Mouse (Mus musculus): Measurements from ENCODE around the gene Runx2.

The Runx2 gene

DNA sequence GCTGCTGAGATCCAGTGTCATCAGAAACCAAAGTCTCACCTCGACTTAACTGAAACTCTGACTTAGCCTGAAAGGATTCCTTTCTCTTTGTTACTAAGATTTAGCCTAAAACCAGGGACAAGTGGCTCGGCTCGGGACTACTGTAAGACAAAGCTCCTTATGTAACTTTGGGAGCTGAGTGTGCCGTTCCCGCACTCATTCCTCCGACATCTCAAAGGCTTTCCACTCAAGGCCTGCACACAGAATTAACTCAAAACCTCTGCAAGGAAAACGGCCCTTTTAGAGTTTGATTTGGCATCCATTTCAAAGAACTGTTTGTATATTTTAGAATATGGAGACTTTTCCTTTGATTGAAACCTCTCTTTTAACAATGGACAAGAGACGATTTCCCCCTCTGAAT is 191.3 kb downstream of the Runx2 start:
- DNase-seq (ENCODE audit: low read depth, low spot score) = no peak

DNA sequence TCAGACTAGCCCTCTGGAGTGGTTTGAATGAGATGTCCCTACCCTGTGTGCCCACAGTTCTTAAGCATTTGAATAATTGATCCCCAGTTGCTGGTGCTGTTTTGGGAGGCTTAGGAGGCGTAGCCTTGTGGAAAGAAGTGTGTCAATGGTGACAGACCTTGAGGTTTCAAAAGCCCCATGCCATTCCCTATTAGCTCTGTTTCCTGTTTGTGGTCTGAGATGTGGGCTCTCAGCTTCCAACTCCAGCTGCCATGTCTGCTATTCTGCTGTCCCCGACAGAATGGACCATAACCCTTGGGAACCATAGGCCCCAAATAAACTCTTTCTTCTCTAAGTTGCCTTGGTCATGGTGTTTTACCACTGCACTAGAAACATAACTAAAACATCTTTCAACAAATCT is 194.1 kb downstream of the Runx2 start:
- DNase-seq (ENCODE audit: low read depth, low spot score) = no peak

DNA sequence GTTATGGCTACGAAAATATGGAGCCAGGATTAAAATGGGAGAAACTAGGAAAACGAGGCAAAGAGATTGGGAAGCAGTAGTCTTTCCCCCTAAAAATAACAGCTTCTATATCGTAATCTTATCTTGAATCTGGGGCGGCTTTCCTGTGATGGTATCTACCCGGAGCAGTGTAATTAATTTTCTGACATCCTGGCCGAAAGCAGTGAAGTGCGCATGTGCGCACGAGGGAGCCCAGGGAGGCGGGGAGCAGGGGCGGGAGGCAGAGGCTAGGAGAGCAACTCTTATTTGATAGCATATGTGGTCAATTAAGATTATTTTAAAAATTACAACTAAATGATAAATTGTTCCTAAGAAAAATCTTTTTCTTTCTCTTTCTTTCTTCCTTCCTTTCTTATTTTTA is 195.9 kb downstream of the Runx2 start:
- DNase-seq (ENCODE audit: low read depth, low spot score) = peak; percentile 34

DNA sequence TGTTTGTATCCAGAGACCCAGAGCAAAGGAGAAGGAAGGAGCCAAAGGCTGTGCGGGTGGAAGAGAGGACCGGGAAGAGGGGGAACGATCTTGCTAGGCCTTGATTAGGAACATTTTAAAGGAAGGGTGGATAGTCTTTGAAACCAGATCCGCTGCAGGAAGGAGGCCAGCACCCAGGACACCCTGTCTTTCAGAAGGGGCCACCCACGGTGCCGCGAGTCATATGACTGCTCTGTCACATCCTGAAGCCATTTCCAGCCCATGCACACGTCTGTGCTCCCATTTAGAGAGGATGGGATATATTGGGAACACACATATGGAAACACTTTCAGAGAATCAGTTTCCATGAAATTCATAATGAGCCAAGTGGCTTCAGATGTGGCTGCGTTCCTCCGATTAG is 196.4 kb downstream of the Runx2 start:
- DNase-seq (ENCODE audit: low read depth, low spot score) = no peak

DNA sequence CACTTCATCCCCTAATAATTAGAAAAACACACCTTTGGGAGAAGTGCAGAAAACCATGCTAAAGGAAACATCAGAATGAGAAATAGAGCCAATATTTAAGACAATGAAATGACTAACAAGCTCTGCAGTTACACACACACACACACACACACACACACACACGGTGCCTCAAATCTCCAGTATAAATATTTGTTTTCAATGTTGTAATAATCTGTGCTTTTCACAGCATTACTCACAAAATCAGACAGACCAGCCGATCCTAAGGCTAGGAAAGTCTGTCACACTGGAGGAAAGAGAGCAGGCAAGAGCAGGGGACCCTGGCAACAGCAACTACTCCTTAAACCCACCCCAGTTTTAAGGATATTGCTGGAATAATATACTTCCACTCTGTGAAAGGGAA is 196.9 kb downstream of the Runx2 start:
- DNase-seq (ENCODE audit: low read depth, low spot score) = no peak

DNA sequence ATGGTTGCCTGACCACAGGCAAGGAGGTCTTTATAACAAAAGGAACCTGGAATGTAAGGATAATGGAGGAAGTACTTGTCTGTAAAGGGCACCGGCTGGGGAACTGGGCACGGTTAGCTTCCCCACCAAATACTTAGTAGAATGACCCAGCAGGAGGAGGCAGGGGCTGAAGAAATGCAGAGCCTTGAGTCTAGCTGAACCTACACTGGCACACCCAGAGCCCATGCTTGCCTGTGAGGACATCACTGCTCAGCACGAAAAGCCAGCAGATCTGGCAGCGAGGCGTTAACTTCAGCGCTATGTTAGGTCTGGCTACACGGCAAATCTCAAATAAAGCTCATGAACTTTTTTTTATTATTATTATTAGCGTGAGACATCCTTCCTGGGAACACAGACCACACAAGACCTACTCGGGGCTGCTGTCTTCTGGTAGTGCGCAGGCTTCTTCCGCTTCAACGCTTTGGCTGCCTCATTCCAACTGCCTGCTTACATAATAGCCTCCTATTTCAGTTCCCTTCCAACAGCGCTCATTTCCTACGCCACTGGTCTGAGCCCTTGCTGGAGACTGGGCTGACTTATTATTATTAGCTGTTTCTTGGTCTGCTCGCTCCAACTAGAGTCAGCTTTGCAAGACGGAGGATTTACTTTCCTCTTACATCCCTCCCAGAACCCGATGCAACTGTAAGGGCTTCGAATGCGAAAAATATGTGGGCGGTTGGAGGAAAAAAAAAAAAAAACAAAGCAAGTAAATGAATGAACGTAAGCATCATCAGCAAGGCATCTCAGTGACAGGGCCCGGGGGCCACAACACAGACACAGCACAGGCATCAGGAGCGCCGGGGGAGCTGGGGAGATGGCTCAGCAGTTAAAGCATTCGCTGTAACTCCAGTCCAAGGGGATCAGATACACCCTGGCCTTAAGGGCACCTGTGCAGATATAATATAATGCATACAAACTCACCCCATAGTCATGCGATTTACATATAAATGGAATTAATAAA is 200.6 kb downstream of the Runx2 start:
- DNase-seq (ENCODE audit: low read depth, low spot score) = peak; percentile 12

DNA sequence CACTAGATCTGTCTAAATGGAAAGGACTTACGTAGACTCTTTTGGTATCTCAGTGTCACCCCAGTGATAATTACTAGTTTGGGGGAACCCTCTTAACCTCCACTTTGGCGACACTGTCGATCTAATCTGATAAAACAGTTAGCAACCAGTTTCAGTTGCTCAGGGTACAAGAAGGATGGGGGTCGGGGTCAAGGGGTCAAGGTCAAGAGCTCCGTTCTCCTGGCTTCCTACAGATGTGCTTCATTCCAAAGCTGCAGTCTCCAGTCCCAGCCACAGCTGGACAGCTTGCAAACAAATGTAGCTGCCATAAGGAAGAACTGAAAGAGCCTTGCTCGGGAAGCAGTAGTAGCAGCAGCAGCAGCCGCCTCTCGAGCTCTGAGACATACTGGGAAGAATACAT is 202.0 kb downstream of the Runx2 start:
- DNase-seq (ENCODE audit: low read depth, low spot score) = no peak

DNA sequence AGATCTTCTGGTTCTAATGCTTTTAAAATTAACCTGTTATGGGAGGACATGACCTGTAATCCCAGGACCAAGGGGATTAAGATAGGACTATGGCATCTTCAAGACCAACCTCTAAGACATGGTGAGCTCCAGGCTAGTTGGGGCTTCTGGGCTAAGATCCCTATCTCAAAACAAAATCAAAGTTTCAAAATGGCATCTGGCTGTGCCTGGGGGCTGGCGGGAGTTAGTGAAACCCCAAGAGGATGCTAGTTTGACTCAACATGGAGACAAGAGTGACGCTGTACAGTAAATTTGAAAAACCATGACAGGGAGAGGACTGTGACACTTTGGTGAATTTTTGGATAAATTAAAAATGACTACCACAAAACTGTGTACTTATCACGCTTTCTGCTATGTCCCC is 202.6 kb downstream of the Runx2 start:
- no peak for DNase-seq (ENCODE audit: low read depth, low spot score)

DNA sequence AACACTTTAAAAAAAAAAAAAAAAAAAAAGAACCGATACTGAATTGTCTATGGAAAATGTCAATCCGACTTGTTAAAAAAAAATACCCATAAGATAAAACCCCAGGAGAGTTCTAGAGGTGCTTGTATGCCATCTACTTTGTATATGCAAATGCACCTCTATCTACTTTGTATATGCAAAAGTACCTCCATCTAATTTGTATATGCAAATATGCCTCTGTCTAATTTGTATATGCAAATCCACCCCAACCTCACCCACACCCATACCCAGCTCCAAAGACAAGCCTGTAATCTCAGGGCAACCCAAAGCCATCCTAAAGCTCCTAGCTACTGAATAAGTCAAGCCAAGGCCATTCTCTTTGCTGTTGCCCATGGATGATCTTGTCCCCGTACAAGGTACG is 203.1 kb downstream of the Runx2 start:
- no peak for DNase-seq (ENCODE audit: low read depth, low spot score)

DNA sequence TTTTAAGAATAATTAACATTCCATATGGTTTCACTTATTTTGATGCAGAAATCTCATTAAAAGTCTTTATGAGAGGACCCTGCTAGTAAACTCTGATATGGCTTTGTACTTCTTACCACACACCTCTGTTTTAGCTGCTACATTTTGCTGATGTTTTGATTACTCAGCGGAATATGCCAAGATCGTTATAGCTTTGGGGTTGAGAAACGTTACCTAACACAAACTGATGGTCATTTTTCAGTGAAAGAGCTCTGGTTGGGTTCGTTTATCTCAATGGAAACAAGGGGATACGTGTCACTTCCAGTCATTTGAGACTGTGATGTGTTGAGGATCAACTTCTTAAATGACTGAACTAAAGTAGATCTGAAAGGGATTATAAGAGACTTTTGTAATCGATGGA is 203.8 kb downstream of the Runx2 start:
- DNase-seq (ENCODE audit: low read depth, low spot score) = no peak

DNA sequence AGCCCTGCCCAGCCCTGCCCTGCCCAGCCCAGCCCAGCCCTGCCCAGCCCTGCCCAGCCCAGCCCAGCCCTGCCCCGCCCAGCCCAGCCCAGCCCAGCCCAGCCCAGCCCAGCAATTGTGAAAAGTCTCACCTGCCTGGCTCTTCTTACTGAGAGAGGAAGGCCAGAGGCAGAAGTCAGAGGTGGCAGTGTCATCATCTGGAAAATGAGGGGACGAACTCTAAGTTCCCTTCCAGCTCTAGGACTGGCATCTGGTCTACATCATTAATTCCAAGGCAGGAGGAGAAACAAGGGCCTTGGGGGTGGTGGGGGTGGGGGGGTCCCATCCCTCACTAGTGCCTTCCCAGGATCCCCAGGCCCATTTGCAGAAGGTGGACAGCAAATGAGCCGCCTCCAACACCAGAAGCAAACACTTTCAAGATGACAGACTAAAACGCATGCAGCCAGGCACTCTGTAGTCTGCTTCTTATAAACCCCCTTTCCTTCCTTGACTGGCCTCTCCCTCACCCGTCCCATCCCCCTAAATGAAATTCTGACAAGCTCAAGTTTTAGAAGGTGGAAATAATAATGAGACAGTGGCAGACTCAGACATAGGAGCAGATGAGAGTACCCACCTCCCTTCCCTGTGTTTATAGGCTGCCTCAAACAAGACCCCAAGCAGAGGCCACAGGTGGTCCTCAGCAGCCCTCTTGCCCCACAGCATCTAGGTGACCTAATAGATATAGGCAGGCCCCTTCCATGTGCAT is 204.5 kb downstream of the Runx2 start:
- no peak for DNase-seq (ENCODE audit: low read depth, low spot score)

DNA sequence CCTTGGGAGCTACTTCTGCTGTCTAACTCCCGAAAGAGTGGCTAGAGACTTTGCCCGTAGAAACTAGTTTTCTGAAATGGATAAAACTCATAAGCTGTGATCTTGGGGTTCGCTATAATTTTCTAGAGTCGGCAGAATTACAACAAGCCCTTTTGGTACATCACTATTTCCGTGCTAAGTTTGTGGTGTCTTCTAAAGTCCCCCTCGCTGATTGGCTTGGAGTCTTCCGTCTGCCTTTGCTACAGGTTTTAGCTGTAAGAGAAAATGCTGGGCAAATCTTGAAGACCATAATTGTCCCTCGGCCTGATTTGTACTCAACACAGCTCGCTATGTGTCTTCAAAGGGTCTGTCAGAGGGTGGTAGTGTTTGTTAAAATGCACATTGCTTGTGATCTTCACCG is 205.2 kb downstream of the Runx2 start:
- no peak for DNase-seq (ENCODE audit: low read depth, low spot score)

DNA sequence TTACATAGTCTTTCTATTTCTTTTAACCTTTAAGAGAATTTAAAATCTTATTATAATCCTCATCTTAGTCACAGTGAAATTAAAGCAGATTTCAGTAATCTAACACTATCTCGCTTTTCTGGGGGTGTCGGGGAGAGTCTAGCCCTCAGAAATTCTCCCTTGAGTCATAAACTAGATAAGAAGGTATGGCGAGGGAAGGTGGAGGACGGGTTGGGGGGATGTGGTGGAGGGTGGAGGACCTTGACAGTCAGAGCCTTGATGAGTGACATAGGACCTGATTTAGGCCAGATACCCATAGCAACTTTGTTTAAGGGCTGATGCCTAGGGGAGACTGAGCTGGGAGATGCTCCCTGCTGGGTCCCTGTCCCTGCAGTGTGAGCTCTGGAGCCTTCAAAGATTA is 205.7 kb downstream of the Runx2 start:
- no peak for DNase-seq (ENCODE audit: low read depth, low spot score)

DNA sequence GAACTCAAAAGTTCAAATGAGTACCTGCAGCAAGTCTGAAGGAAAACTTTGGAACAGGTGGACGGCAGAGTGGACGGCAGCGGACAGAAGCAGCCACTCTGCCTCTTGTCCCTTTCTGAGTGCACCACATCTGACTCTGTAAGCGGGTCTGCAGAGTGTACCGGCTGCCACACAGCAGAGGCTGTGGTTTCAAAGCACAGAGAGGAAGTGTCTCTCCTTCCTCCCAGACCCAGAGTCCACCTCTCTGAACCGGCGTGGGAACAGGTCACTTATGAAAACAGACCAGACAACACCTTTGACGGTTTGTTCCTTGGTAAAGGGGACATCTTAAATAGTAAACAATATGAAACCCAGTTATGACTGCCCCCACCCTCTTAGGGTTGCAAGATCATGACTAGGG is 207.2 kb downstream of the Runx2 start:
- DNase-seq (ENCODE audit: low read depth, low spot score) = no peak

DNA sequence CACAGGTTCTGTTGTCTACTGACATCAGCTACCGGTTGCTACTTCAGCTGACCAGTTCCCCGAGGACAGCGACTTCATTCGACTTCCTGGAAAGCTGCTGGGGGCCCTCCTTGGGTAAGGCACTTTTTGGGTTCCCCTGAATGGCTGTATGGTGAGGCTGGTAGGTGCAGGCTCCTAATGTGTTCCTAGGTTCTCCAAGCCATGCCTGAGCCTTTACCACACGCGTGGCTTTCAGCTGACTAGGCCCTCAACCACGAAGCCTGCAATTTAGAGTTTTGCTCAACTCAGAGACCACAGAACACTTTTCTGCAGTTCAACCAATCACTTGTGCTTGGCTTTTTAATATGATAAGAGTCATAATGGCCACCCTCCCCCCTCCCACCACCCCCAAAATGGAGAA is 208.4 kb downstream of the Runx2 start:
- DNase-seq (ENCODE audit: low read depth, low spot score) = no peak

DNA sequence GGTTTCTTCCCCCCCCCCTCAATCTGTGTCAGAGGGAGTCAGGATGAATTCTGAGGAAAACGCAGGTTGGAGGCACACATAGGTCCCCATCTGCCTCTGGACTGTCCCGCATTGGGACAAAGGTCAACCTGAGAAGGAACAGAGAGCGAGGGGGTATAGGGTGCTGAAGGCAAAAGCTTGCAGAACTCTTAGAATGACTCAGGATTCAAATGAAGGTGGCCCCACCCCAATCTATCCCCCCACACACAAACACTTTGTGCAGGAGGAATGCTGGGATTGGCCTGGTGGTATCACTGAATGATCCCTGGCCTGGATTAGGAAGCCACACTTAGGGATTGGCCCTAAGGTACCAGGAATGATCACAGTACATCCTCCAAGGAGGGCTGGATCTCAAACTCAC is 208.8 kb downstream of the Runx2 start:
- no peak for DNase-seq (ENCODE audit: low read depth, low spot score)

DNA sequence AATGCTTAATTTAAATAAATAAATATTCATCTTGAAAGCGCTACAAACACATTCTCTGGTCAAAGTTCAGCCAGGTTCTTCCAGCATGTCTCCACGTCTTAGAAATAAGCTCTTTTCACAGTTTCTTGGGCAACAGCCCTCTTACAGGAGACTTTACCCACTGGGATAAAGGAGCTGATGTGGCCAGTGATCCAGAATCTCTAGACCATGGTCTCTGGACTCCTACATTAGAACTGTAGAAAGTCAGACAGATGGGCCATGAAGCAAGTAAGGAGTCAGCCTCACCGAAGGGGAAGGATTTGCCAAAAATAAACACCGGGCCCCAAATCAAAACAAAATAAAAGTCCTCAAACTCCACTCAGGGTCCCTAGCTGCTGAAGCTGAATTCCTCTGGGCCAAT is 211.4 kb downstream of the Runx2 start:
- DNase-seq (ENCODE audit: low read depth, low spot score) = no peak

DNA sequence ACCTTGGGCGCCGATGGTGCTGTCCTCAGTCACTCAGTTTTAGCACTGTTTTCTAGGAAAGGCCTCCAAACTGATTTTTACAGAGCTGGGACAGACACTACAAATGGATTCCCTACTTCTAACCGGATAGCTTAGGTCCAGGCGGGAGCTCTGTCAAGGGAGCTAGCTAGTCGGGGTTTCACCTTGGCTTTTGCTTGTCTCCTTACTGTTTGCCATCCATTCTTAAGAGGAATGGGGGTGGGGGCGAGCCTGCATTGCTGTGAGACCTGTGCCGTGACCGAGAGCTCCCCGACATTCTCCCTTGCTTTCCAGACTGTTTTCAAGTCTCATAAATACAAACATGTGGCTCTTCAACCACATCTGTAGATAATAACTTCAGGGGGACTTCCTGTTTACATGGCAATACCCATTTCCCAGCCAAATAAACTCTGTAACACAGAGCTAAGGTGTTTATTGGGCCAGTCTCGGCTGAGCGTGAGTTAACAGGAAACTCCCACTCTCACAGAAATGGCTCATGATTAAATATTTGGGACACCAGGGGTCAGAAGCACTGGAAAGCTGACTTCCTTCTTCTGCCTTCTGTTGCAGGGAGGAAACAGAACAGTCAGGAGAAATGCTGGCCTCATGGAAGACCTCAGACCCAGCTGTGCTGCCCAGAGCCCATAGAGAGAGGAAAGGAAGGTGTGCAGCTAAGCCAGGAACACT is 213.1 kb downstream of the Runx2 start:
- DNase-seq (ENCODE audit: low read depth, low spot score) = no peak

DNA sequence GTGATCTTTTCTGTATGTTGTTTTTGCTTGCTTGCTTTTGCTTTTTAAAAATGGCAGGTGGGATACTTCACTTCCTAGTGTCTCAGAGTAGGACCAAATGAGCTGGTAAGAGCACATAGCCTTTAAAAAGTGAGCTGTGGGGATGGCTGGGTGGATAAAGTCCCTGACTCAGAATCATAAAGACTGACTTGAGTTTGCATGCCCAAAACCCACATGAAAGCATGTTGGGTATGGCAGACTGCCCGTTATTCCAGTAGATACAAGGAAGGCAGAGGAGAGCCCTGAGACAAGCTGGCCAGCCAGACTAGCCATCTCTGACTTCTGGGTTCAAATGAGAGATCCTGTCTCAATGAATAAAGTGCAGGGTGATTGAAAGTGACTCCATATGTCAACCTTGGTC is 214.7 kb downstream of the Runx2 start:
- DNase-seq (ENCODE audit: low read depth, low spot score) = no peak

DNA sequence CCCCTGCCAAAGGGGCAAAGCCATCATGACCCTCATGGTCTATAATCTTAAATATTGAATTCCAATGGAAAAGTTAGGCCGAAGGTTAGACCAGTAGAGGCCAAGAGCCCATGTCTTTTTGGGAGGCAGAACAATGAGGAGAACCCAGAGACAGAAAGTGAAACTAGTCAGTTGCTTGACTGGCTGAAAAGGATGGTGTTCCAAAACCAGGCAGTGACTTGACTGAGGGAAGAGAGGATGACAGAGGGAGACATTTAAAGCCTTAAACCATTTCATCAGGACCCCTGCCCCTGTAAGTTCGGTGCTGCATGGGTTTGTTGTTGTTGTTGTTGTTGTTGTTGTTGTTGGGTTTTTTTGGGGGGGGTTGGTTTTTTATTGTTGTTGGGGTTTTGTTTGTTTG is 215.5 kb downstream of the Runx2 start:
- DNase-seq (ENCODE audit: low read depth, low spot score) = peak; percentile 12

DNA sequence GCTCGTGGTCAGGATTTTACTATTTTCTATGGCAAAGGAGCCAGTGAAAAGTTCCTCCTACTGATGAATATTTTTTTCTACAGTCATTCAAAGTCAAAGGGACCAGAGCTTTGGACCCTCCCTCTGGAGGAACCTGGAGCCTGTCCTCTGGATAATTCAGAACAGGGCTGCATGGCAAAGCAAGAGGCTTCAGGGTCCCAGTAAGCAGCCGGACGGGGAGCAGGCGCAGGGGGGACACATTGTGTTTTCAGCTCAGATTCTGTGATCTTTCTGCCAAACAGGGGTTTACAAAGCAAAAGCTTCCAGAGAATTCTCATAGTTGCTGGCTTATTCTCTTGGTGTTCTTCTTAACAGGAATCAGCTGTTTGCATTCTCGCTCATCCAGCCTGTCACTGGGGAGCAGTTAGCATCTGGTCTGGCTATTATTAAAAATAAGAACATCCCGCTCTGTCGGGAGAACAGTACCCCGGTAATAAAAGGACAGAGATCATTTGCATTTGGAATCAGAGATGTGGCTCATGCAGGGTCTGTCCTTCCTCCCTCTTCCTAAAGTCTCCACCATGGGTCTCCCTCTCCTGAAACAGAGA is 216.6 kb downstream of the Runx2 start:
- no peak for DNase-seq (ENCODE audit: low read depth, low spot score)

DNA sequence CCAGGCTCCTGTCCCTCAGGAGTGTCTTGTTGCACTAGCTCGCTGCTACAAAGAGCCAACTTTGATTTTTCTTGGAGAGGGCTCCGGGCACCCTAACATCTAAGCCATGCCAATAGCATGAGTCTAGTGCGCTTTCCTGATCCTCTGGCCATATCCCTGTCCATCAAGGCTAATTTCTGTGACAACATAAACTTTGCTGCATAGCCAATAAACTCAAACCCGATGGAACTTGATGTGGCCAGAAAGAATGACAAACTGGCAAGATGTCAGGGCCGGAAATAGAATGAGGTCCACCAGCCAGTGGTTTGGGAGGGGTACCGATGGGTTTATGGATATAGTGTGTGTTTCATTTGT is 221.9 kb downstream of the Runx2 start:
- no peak for DNase-seq (ENCODE audit: low read depth, low spot score)

Measured in CD4-positive, CD25-positive, alpha-beta regulatory T cell, adult 2 months (primary cell).